Mouse (Mus musculus): ENCODE measurements around the gene St3gal5.

St3gal5 gene

GRCm38 (mm10) chr6:72200595-72201256 is 103.3 kb downstream of the St3gal5 start:
- in situ Hi-C loops (cut with MboI, MseI), result no loop called here

GRCm38 (mm10) chr6:72202732-72203131 is 105.3 kb downstream of the St3gal5 start:
- in situ Hi-C loops (cut with MboI, MseI), result no loop called here

- in situ Hi-C loops (cut with MboI, MseI), result no loop called here
Observed at GRCm38 (mm10) chr6:72203279-72203678, 105.9 kb downstream of the St3gal5 start.
